Mouse (Mus musculus): Measurements from ENCODE around the gene Smg1. TPM values are rescaled to one million over a fixed set of nuclear protein-coding genes. Genes with fewer than 3 reads are reported as not detected.

Gene Smg1
- 56.8 and 61.6 TPM in 2 replicates for polyA plus RNA-seq (2012; rRNA removed)

GRCm38 (mm10) chr7:118243453-118244385 is at the start of gene Smg1:
Gene Smg1 (minus strand): TSS chr7:118243670.

GRCm38 (mm10) chr7:118129430-118130041 is 113.9 kb downstream of the Smg1 start, which contains the start of gene Arl6ip1:
Gene Arl6ip1 (minus strand): TSS chr7:118129662.

GRCm38 (mm10) chr7:118115877-118116568 is 127.4 kb downstream of the Smg1 start, which contains the start of gene Rps15a:
Gene Rps15a (minus strand): TSS chr7:118116188.

Other genes starting within 250 kb of the Smg1 start
- 3,003 and 3,393 TPM in 2 replicates for gene Rps15a, start 127.5 kb downstream of the Smg1 start, polyA plus RNA-seq (2012; rRNA removed)
- gene Arl6ip1, start 114.0 kb downstream of the Smg1 start, polyA plus RNA-seq (2012; rRNA removed): 305 and 337 TPM in 2 replicates
- gene Syt17, start 204.6 kb upstream of the Smg1 start, polyA plus RNA-seq (2012; rRNA removed): 23.6 and 24.5 TPM in 2 replicates
- gene Itpripl2, start 248.3 kb upstream of the Smg1 start, polyA plus RNA-seq (2012; rRNA removed): 1.7 and 2.2 TPM in 2 replicates